ENCODE assay signal across 13 mouse cellular contexts in the genomic region with DNA sequence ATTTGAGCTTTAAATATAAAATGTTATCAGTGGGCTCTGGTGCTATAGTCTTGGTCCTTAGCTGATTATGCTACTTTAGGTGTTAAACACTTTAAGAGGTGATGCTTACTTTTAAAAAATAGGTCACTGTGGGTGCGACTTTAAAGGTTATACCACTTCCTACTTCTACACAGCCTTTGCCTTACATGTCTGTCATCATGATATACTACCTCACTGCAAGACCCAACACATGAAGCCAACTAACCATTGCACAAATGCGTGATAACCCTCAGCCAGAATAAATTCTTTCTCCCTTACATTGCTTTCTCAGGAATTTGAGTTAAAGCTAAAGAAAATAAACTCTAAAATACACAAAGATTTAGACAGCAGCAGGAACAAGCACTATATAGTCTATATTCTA.
"Had no signal": no experiment of that assay in that cellular context is flagged by ENCODE, and none has a peak within 500 bp of the region (broad histone marks: within the 10 kb centered on the region; RNA-seq: fewer than 3 reads in every experiment).

No protein-coding gene starts in this region.

- H3K4me3 ChIP-seq: limb, embryonic 15.5 days; midbrain, embryonic 13.5 days; myocyte; neural tube, embryonic 12.5 days; stomach, embryonic 15.5 days had no signal

- H3K4me1 ChIP-seq: limb, embryonic 15.5 days; midbrain, embryonic 13.5 days; neural tube, embryonic 12.5 days; stomach, embryonic 15.5 days had no signal

- DNase-seq: kidney, adult 8-10 months; kidney, postnatal 25 days; layer of hippocampus, postnatal 36 days; lung, adult 18-20 months; right cerebral cortex, postnatal 4 days; spleen, adult 18-20 months; thymus, postnatal 4 days had no signal

- H3K27ac ChIP-seq: limb, embryonic 15.5 days; liver, embryonic 14.5 days; midbrain, embryonic 13.5 days; neural tube, embryonic 12.5 days; stomach, embryonic 15.5 days had no signal

- H3K4me2 ChIP-seq: limb, embryonic 15.5 days; midbrain, embryonic 13.5 days; neural tube, embryonic 12.5 days; stomach, embryonic 15.5 days had no signal

- ATAC-seq: midbrain, embryonic 13.5 days had no signal

- H3K9ac ChIP-seq: limb, embryonic 15.5 days; liver, embryonic 14.5 days; midbrain, embryonic 13.5 days; neural tube, embryonic 12.5 days; stomach, embryonic 15.5 days had no signal

- H3K27me3 ChIP-seq: limb, embryonic 15.5 days; midbrain, embryonic 13.5 days; neural tube, embryonic 12.5 days; stomach, embryonic 15.5 days had no signal

- H3K36me3 ChIP-seq: limb, embryonic 15.5 days; midbrain, embryonic 13.5 days; neural tube, embryonic 12.5 days; stomach, embryonic 15.5 days had no signal

- H3K9me3 ChIP-seq: limb, embryonic 15.5 days; midbrain, embryonic 13.5 days; neural tube, embryonic 12.5 days; stomach, embryonic 15.5 days had no signal
